Mouse (Mus musculus): Measurements from ENCODE around the gene Glis2.

- no peak for TF ChIP-seq CTCF (IDR thresholded peaks at IDR 0.05; ENCODE audit: borderline replicate concordance, insufficient read depth, low read depth, low read length)
- no peak for TF ChIP-seq POLR2A (IDR thresholded peaks at IDR 0.05; ENCODE audit: borderline replicate concordance, insufficient read depth, low read length)
Observed at GRCm38 (mm10) chr16:4557949-4558348, 36.6 kb upstream of the Glis2 start.
